In the genomic region with DNA sequence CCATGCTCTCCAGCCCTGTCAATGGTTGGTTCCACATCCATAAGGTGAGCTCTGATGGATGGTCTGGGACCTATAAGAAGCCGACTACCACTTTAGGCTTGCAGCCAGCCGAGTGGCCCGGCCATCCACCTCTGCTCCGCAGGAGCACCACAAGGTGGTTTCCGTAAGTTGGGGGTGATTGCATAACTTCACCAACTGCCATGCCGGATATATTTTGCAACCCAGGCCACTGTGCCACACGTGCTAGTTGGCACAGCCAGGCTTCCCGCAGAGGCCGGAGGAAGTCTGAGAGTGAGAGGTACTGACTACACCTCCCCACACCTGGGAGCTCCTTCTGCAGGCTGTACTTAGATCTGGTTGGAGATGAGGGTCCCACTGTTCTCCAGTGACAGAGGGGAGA, we compare ENCODE assay signal across 32 mouse cellular contexts. TPM values are rescaled to one million over a fixed set of nuclear protein-coding genes. Genes with fewer than 3 reads are reported as not detected.
"Had no signal": no experiment of that assay in that cellular context is flagged by ENCODE, and none has a peak within 500 bp of the region (broad histone marks: within the 10 kb centered on the region; RNA-seq: fewer than 3 reads in every experiment).

No protein-coding gene starts in this region.

- H3K9me3 ChIP-seq: kidney, embryonic 15.5 days; liver, embryonic 12.5 days; liver, embryonic 15.5 days; midbrain, embryonic 12.5 days; midbrain, embryonic 15.5 days; neural tube, embryonic 13.5 days had no signal

- ATAC-seq: liver, embryonic 12.5 days; midbrain, embryonic 15.5 days had no signal

- H3K4me1 ChIP-seq: kidney, embryonic 15.5 days; liver, embryonic 12.5 days; liver, embryonic 15.5 days; midbrain, embryonic 12.5 days; midbrain, embryonic 15.5 days; neural tube, embryonic 13.5 days had no signal

- DNase-seq: kidney, adult 11 months; kidney, adult 8-10 months; kidney, postnatal 10 days; kidney, postnatal 36 days; layer of hippocampus, postnatal 36 days; lung, adult 2 months; lung, postnatal 14 days; right cerebral cortex, adult 18-20 months; right cerebral cortex, postnatal 14 days; right cerebral cortex, postnatal 4 days; thymus, adult 2 months; thymus, postnatal 14 days; thymus, postnatal 4 days had no signal

- H3K27ac ChIP-seq: kidney, embryonic 15.5 days; left cerebral cortex, adult 2 months; liver, embryonic 12.5 days; liver, embryonic 15.5 days; macrophage; midbrain, embryonic 12.5 days; midbrain, embryonic 15.5 days; neural tube, embryonic 13.5 days; stomach, postnatal 0 days had no signal

- H3K36me3 ChIP-seq: kidney, embryonic 15.5 days; liver, embryonic 12.5 days; liver, embryonic 15.5 days; midbrain, embryonic 12.5 days; midbrain, embryonic 15.5 days; neural tube, embryonic 13.5 days had no signal

- H3K4me3 ChIP-seq: kidney, embryonic 15.5 days; left cerebral cortex, adult 2 months; liver, embryonic 12.5 days; liver, embryonic 15.5 days; midbrain, embryonic 12.5 days; midbrain, embryonic 15.5 days; myocyte; neural tube, embryonic 13.5 days had no signal

- H3K27me3 ChIP-seq: kidney, embryonic 15.5 days; liver, embryonic 12.5 days; midbrain, embryonic 15.5 days; neural tube, embryonic 13.5 days had no signal

RNA-seq across cellular contexts. Expression of a gene that starts 56.0 kb away (rescaled TPM):
- total RNA-seq: layer of hippocampus, adult 8-10 months; layer of hippocampus, postnatal 10 days; layer of hippocampus, postnatal 36 days; left cerebral cortex, adult 2 months; left cerebral cortex, postnatal 10 days; left cerebral cortex, postnatal 36 days; megakaryocyte-erythroid progenitor cell, adult 5-6 weeks had no signal
- polyA plus RNA-seq: kidney, embryonic 15.5 days; limb, embryonic 11.5 days; limb, embryonic 14.5 days; liver, embryonic 12.5 days; liver, embryonic 15.5 days; lung, adult 2 months; lung, embryonic 16.5 days; macrophage; midbrain, embryonic 12.5 days; midbrain, embryonic 15.5 days; myocyte; neural tube, embryonic 13.5 days; stomach, embryonic 14.5 days; stomach, postnatal 0 days; thymus, adult 2 months had no signal
